Mouse (Mus musculus): ENCODE data around the gene Git2.

GRCm38 (mm10) chr5:114718483-114718882 lies 56.8 kb downstream of the Git2 start:
- TF ChIP-seq POLR2A (IDR thresholded peaks at IDR 0.05; ENCODE audit: insufficient read depth, low read depth, low read length), result no peak
- TF ChIP-seq CTCF (IDR thresholded peaks at IDR 0.05; ENCODE audit: insufficient read depth, low read depth, low read length), result no peak

Measured in olfactory bulb, adult 2 months (tissue).